Mouse (Mus musculus): ENCODE measurements at regions not wholly inside any gene's neighbourhood (a gene's known extent, or its start where the extent isn't known, plus 50 kb on each side); places are given as distances from the start of the nearest gene placed in this dataset.

DNA sequence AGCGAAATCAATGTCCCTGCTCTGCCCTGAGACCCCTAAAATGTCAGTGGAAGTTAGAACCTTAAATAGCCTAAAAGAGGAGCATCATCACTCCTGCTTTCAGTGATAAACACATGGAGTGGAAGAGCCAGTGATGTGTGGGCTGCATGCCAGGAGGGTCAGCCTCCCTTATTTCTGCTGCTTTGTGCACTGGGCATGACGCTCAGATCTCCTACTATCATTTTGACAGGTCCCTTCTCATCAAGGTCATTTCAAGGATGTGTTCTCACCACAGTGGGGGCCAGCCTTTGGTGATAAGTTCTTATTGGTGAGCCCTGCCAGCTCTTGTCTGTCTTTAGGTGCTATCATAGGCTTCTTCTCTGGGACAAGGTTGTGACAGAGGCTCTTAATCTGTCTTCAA, 215.5 kb upstream of the Dynlrb2 start:
- Histone ChIP-seq H3K4me3 (replicated peaks) (no peak overlapping the region), H3K36me3 (replicated peaks) (no peaks in the 10 kb centered on the region), H3K9me3 (replicated peaks) (no peaks in the 10 kb centered on the region), H3K27ac (replicated peaks) (no peak overlapping the region), H3K9ac (no peak overlapping the region), H3K27me3 (no peaks in the 10 kb centered on the region), H3K4me2 (no peak overlapping the region), H3K4me1 (replicated peaks) (no peaks in the 10 kb centered on the region)
- WGBS (ENCODE audit: insufficient replicate concordance) = 51% methylated on average over 2 of the region's 2 CpGs
- ATAC-seq (ENCODE audit: insufficient read depth) = no peak

DNA sequence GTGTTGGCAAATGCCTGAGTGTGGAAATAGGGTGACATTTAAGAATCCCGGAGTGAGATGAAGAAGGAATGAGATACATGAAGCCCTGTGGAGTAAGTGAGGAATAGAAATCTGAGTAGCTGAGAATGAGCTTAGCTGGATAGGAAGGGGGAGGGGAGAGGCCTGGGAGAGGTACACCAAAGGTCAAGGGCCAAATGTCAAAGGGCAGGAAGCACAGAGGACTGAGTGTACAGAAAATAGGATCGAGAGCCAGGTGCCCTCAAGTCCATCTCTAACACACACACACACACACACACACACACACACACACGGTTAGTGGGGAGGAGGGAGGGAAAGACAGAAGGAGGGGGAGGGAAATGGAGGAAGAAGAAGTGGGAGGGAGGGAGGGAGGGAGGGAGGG, 220.8 kb upstream of the Dynlrb2 start:
- Histone ChIP-seq H3K27ac (replicated peaks) (no peak overlapping the region), H3K4me2 (no peak overlapping the region)
- 50% methylated on average over 2 of the region's 3 CpGs for WGBS (ENCODE audit: insufficient replicate concordance)

DNA sequence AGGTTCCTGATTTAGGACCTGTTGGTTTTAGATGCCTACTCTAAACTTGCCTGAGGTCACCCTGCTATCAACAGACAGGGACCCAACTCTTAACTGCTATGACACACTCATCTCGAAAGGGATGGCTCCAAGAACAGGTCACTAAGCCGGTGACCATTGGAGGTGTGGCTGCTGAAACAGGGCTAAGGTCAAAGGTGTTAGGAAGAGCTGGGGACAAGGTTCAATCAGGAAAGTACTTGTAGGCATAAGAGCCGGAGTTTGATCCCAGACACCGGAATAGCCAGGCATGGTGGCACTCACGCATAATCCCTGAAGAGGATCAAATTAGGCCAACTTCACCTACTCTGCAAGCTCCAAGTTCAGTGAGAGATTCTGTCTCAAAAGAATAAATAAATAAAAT, 222.4 kb upstream of the Dynlrb2 start:
- no peak overlapping the region for H3K4me2 ChIP-seq
- 65% methylated on average over 5 of the region's 5 CpGs for WGBS (ENCODE audit: insufficient replicate concordance)
- H3K36me3 ChIP-seq (replicated peaks) = no peaks in the 10 kb centered on the region
- no peak overlapping the region for H3K27ac ChIP-seq (replicated peaks)
- H3K27me3 ChIP-seq = no peaks in the 10 kb centered on the region
- no peaks in the 10 kb centered on the region for H3K9me3 ChIP-seq (replicated peaks)
- ATAC-seq (ENCODE audit: insufficient read depth) = no peak
- no peak overlapping the region for H3K4me3 ChIP-seq (replicated peaks)
- no peak overlapping the region for H3K9ac ChIP-seq
- no peaks in the 10 kb centered on the region for H3K4me1 ChIP-seq (replicated peaks)

More for the DNA sequence above, 220.8 kb upstream of the Dynlrb2 start:
- no peaks in the 10 kb centered on the region for H3K27me3 ChIP-seq
- no peaks in the 10 kb centered on the region for H3K4me1 ChIP-seq (replicated peaks)
- no peak for ATAC-seq (ENCODE audit: insufficient read depth)
- no peak overlapping the region for H3K4me3 ChIP-seq (replicated peaks)
- H3K9ac ChIP-seq = no peak overlapping the region
- no peaks in the 10 kb centered on the region for H3K36me3 ChIP-seq (replicated peaks)
- no peaks in the 10 kb centered on the region for H3K9me3 ChIP-seq (replicated peaks)

DNA sequence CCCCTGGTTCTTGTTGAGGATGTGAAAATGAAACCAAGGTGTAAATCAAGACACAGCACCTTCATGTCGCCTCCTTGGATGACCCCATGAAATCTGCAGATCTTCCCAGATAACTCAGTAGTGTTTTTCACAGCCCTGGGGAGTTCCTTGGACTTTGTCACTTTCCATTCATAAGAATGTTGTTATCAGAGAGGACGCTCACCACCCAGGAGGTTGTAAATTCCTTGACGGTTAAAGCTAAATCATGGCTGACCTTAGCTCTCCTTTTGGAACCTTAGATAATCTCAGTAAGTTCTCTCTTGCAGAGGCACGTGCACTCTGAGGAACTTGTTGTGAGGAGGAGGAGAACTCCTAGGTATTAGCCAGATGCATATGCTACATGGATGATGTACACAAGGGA, 229.8 kb upstream of the Dynlrb2 start:
- H3K27ac ChIP-seq (replicated peaks) = no peak overlapping the region
- no peaks in the 10 kb centered on the region for H3K4me1 ChIP-seq (replicated peaks)
- H3K36me3 ChIP-seq (replicated peaks) = no peaks in the 10 kb centered on the region
- 35% methylated on average over 4 of the region's 4 CpGs for WGBS (ENCODE audit: insufficient replicate concordance)
- no peaks in the 10 kb centered on the region for H3K9me3 ChIP-seq (replicated peaks)
- no peak overlapping the region for H3K9ac ChIP-seq
- no peak overlapping the region for H3K4me3 ChIP-seq (replicated peaks)
- no peaks in the 10 kb centered on the region for H3K27me3 ChIP-seq
- H3K4me2 ChIP-seq = no peak overlapping the region
- no peak for ATAC-seq (ENCODE audit: insufficient read depth)

DNA sequence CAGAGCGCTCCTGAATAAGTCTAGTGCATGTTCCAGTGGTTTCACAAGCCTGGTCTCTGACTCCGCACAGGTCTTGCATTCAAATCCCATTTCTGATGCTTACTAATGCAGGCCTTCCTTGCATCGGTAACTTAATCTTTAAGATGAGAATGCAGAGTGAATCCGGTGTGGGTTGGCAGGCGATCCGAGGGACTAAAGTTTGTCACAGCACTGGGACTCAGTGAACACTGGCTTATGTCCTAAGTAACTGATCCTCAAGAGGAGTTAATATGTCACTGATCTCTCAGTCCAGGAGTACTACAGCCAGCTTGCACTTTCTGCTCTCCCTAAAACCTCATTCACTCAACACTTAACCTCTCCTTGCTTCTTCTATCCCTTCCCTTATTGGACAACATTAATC, 233.5 kb upstream of the Dynlrb2 start:
- Histone ChIP-seq H3K27me3 (no peaks in the 10 kb centered on the region), H3K4me3 (replicated peaks) (no peak overlapping the region), H3K27ac (replicated peaks) (no peak overlapping the region), H3K9me3 (replicated peaks) (no peaks in the 10 kb centered on the region), H3K4me1 (replicated peaks) (no peaks in the 10 kb centered on the region), H3K4me2 (no peak overlapping the region), H3K36me3 (replicated peaks) (no peaks in the 10 kb centered on the region), H3K9ac (no peak overlapping the region)
- WGBS (ENCODE audit: insufficient replicate concordance) = 72% methylated on average over 6 of the region's 6 CpGs
- no peak for ATAC-seq (ENCODE audit: insufficient read depth)

DNA sequence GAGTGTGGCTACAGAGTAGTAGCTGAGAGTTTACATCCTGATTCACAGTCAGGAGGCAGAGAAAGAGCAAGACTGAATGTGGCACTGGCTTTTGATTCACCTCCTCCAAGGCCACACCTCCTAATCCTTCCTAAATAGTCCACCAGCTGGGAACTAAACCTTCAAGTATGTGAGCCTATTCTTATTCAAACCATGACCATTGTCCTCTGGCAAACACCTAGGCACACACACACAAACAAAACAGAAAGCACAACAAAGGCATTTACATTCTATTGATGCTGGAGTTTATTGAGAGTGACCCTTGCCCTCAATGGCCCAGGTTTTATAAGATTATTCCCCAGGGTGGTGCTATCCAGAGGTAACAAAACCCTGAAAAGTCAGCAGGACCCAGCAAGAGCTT, 235.4 kb upstream of the Dynlrb2 start:
- Histone ChIP-seq H3K4me1 (replicated peaks) (no peaks in the 10 kb centered on the region), H3K27me3 (no peaks in the 10 kb centered on the region), H3K4me3 (replicated peaks) (no peak overlapping the region), H3K4me2 (no peak overlapping the region), H3K9ac (no peak overlapping the region), H3K36me3 (replicated peaks) (no peaks in the 10 kb centered on the region), H3K9me3 (replicated peaks) (no peaks in the 10 kb centered on the region), H3K27ac (replicated peaks) (no peak overlapping the region)
- ATAC-seq (ENCODE audit: insufficient read depth) = no peak

DNA sequence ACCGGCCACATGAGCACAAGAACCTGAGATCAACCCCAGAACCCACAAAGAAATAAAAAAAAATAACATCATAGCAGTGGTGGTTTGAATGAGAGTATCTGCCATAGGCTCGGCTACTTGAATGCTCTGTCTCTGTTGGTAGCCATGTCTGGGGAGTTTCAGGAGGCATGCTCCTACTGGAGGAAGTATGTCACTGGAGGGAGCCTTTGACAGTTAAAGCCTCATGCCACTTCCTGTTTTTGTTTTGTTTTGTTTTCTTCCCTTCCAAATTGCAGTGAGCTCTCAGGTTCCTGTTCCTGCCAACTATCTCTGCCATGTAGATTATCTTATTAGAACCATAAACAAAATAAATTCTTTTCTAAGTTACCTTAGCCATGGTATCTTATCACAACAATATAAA, 236.1 kb upstream of the Dynlrb2 start:
- no peak for ATAC-seq (ENCODE audit: insufficient read depth)
- Histone ChIP-seq H3K4me3 (replicated peaks) (no peak overlapping the region), H3K9ac (no peak overlapping the region), H3K4me1 (replicated peaks) (no peaks in the 10 kb centered on the region), H3K4me2 (no peak overlapping the region), H3K36me3 (replicated peaks) (no peaks in the 10 kb centered on the region), H3K27ac (replicated peaks) (no peak overlapping the region), H3K9me3 (replicated peaks) (no peaks in the 10 kb centered on the region), H3K27me3 (no peaks in the 10 kb centered on the region)
- WGBS (ENCODE audit: insufficient replicate concordance) = 42% methylated on average over 2 of the region's 2 CpGs

DNA sequence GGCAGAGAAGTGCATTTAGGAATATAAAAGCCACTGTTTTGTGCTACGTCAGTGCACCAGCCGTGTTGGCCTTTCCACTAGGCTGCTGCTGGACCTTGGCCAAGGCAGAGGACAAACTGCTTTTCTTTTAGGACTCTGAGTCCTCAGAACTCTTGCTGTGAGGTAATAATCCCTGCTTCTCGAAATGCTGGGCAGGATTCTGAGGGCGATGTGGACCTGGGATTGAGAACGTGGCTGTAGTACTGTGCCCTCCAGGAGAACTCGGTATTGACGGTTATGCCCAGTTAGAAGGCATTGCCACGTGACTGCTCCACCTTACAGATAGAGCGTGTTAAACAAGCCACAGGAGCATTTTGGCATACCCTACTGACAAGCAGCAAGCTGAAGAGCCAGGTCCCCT, 236.6 kb upstream of the Dynlrb2 start:
- no peak for ATAC-seq (ENCODE audit: insufficient read depth)
- H3K27ac ChIP-seq (replicated peaks) = no peak overlapping the region

DNA sequence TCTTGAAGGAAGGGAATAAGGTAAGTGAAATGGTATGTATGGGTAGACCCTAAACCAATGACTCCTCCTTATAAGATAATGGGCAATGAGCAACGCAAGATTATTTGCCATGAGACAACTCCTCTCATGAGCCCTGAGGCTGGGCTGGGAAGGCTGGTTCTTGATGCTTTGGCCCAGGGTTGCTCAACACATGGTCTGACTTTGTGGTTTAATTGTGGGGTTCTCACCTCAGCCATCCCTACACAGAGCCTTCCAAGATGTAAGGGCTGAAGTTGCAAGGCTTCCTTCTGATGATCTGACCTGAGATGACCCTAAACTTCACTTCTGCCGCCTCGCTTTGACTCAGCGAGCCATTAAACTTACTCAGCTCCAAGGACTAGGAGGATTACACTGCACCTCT, 237.8 kb upstream of the Dynlrb2 start:
- Histone ChIP-seq H3K9ac (no peak overlapping the region), H3K36me3 (replicated peaks) (no peaks in the 10 kb centered on the region), H3K4me2 (no peak overlapping the region), H3K27ac (replicated peaks) (no peak overlapping the region), H3K4me3 (replicated peaks) (no peak overlapping the region), H3K27me3 (no peaks in the 10 kb centered on the region), H3K4me1 (replicated peaks) (no peaks in the 10 kb centered on the region), H3K9me3 (replicated peaks) (no peaks in the 10 kb centered on the region)
- WGBS (ENCODE audit: insufficient replicate concordance) = 72% methylated on average over 4 of the region's 4 CpGs
- no peak for ATAC-seq (ENCODE audit: insufficient read depth)

More for the DNA sequence above, 236.6 kb upstream of the Dynlrb2 start:
- Histone ChIP-seq H3K4me1 (replicated peaks) (no peaks in the 10 kb centered on the region), H3K9ac (no peak overlapping the region), H3K4me3 (replicated peaks) (no peak overlapping the region), H3K4me2 (no peak overlapping the region), H3K9me3 (replicated peaks) (no peaks in the 10 kb centered on the region), H3K36me3 (replicated peaks) (no peaks in the 10 kb centered on the region), H3K27me3 (no peaks in the 10 kb centered on the region)
- 67% methylated on average over 9 of the region's 9 CpGs for WGBS (ENCODE audit: insufficient replicate concordance)

DNA sequence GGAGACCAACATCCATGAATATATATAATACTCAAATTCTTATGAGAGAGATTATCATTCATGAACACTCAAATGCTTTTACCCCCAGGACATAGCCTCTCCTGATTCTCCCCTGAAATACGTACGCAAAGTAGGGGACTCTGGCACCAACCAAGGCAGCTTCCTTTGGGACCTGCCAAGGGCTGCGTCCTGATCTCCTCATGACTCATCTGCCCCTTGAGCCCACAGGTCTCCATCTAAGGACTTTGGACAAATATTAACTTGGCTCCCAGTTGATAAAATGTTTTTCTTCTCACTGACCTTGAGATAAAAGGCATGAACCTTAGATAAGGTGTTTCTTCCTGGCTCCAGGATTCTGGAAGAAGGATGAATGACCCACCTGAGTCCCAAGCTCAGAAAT, 239.2 kb upstream of the Dynlrb2 start:
- Histone ChIP-seq H3K4me1 (replicated peaks) (no peaks in the 10 kb centered on the region), H3K9me3 (replicated peaks) (no peaks in the 10 kb centered on the region), H3K36me3 (replicated peaks) (no peaks in the 10 kb centered on the region), H3K27ac (replicated peaks) (no peak overlapping the region), H3K27me3 (no peaks in the 10 kb centered on the region), H3K9ac (no peak overlapping the region), H3K4me3 (replicated peaks) (no peak overlapping the region), H3K4me2 (no peak overlapping the region)
- no peak for ATAC-seq (ENCODE audit: insufficient read depth)
- WGBS (ENCODE audit: insufficient replicate concordance) = 68% methylated on average over 3 of the region's 3 CpGs

DNA sequence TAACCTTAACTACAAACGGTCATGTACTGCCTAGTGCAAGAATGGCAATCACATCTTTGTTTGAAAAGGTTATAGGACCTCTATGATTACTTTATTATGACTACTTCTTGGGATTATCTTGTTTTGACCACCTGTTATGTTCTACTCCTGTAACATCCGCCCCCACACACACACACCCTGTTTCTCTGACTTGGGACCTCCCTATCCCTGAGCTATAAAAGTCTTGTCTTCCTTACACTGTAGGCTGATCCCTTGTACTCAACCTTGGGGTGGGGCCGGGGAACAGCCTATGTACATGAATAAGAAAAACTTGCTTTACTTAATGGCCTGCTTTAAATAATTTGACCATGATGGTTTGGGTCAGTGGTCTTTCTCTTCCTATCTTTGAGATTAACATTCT, 240.7 kb upstream of the Dynlrb2 start:
- no peaks in the 10 kb centered on the region for H3K9me3 ChIP-seq (replicated peaks)
- no peaks in the 10 kb centered on the region for H3K4me1 ChIP-seq (replicated peaks)
- ATAC-seq (ENCODE audit: insufficient read depth) = no peak
- H3K27ac ChIP-seq (replicated peaks) = no peak overlapping the region
- 70% methylated on average over 3 of the region's 3 CpGs for whole genome bisulfite sequencing (ENCODE audit: insufficient replicate concordance)
- no peaks in the 10 kb centered on the region for H3K27me3 ChIP-seq
- no peaks in the 10 kb centered on the region for H3K36me3 ChIP-seq (replicated peaks)
- H3K4me2 ChIP-seq = no peak overlapping the region
- H3K4me3 ChIP-seq (replicated peaks) = no peak overlapping the region
- H3K9ac ChIP-seq = no peak overlapping the region

DNA sequence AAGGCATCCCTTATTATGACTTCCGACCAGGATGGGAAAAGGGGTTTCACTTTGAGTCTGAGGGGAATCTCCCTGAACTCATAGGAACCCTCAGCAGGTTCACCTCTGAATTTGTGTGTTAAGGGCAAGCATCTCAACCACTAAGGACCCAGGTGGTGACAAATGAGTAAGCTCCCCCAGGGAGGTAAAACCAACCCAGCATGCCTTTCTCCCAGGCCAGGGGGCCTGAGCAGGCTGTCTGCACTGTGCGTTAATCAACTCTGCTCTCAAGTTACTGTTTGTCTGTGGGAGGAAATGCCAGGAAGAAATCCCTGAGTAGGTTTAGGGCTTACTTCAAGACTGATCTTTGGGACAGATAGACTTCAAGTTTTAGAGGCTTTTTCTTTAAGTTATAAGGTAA, 243.5 kb upstream of the Dynlrb2 start:
- no peak overlapping the region for H3K9ac ChIP-seq
- H3K36me3 ChIP-seq (replicated peaks) = no peaks in the 10 kb centered on the region
- no peaks in the 10 kb centered on the region for H3K4me1 ChIP-seq (replicated peaks)
- no peak overlapping the region for H3K4me2 ChIP-seq
- no peak overlapping the region for H3K4me3 ChIP-seq (replicated peaks)
- no peaks in the 10 kb centered on the region for H3K27me3 ChIP-seq
- H3K27ac ChIP-seq (replicated peaks) = no peak overlapping the region
- ATAC-seq (ENCODE audit: insufficient read depth) = no peak
- 45% methylated on average over 2 of the region's 2 CpGs for WGBS (ENCODE audit: insufficient replicate concordance)
- no peaks in the 10 kb centered on the region for H3K9me3 ChIP-seq (replicated peaks)

Measured in liver, embryonic 15.5 days (tissue).